19 mouse cellular contexts compared by ENCODE assay signal in the genomic region with DNA sequence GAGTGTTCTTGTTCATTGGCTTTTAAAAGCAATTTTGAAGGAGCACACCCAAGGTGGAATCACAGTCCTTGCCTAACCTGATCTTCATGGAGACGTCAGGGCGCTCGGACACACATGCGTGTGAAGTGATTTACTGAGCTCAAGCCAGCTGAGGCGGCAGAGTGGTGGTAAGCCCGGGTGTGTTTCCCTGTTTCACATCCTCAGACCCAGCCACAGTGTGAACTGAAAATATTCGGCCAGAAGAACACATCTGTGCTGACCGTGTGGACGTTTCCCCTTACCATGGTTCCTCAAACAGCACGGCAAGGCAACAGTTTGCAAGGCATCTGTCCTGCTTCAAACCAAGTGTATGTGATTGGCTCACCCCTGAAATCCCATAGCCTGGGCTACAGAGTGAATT.
DNase-seq lines count a peak whose midpoint lies in the region; ATAC-seq lines count a peak whose summit lies in the region.
"Had no signal": no experiment of that assay in that cellular context is flagged by ENCODE, and none has a peak within 500 bp of the region (broad histone marks: within the 10 kb centered on the region; RNA-seq: fewer than 3 reads in every experiment).

No protein-coding gene starts in this region.

- H3K27me3 ChIP-seq in intestine, embryonic 16.5 days (replicated peaks; ENCODE audit: control insufficient read depth, insufficient read depth, low read length) = no peaks in the 10 kb centered on the region
- H3K27me3 ChIP-seq: lung, embryonic 15.5 days had no signal

- peaks cover 6% of the 10 kb centered on the region; the same call in 1 of the 2 replicates for H3K4me1 ChIP-seq in intestine, embryonic 16.5 days (ENCODE audit: control insufficient read depth, insufficient read depth, low read length)

- 88% methylated on average over 10 of the region's 10 CpGs for WGBS in intestine, embryonic 16.5 days

- no peak overlapping the region for H3K27ac ChIP-seq in intestine, embryonic 16.5 days (ENCODE audit: low read length)
- H3K27ac ChIP-seq: forebrain, embryonic 13.5 days; hindbrain, postnatal 0 days; limb, embryonic 13.5 days; lung, embryonic 15.5 days had no signal

- no peak overlapping the region for H3K4me3 ChIP-seq in intestine, embryonic 16.5 days (ENCODE audit: low read length)
- H3K4me3 ChIP-seq: forebrain, embryonic 13.5 days; heart, embryonic 12.5 days; limb, embryonic 13.5 days; lung, embryonic 15.5 days had no signal

- H3K36me3 ChIP-seq in intestine, embryonic 16.5 days (ENCODE audit: control insufficient read depth, insufficient read depth, low read length) = no peaks in the 10 kb centered on the region
- H3K36me3 ChIP-seq: G1E; heart, embryonic 12.5 days; limb, embryonic 13.5 days; lung, embryonic 15.5 days had no signal

- no peak overlapping the region for H3K4me2 ChIP-seq in intestine, embryonic 16.5 days (ENCODE audit: low read depth, low read length)
- H3K4me2 ChIP-seq: forebrain, embryonic 13.5 days; heart, embryonic 12.5 days; limb, embryonic 13.5 days; lung, embryonic 15.5 days had no signal

- no peak overlapping the region for H3K9ac ChIP-seq in intestine, embryonic 16.5 days (ENCODE audit: low read depth, low read length)
- H3K9ac ChIP-seq: forebrain, embryonic 13.5 days; heart, embryonic 12.5 days; limb, embryonic 13.5 days; lung, embryonic 15.5 days had no signal

- DNase-seq in layer of hippocampus, adult 11-12 months (ENCODE audit: low spot score) = peak; percentile 37
- no peak for DNase-seq in layer of hippocampus, postnatal 25 days (ENCODE audit: extremely low spot score in 1 of 2, low spot score in 1 of 2)
- DNase-seq in right cerebral cortex, adult 18-20 months = peak; percentile 5
- DNase-seq in right cerebral cortex, postnatal 25 days = no peak
- peak; percentile 73 for DNase-seq in spleen, postnatal 36 days (ENCODE audit: low spot score in 2 of 2)
- no peak for DNase-seq in thymus, postnatal 25 days
- DNase-seq: cerebellum, postnatal 14 days; gastrocnemius, postnatal 36 days; heart, postnatal 36 days; kidney, adult 8-10 months had no signal

- ATAC-seq in granulocyte monocyte progenitor cell, adult 5-6 weeks (replicated peaks; ENCODE audit: poor library complexity, severe bottlenecking) = peak; percentile 88
- ATAC-seq in intestine, embryonic 16.5 days = no peak
- ATAC-seq: forebrain, embryonic 13.5 days; hindbrain, postnatal 0 days; midbrain, embryonic 16.5 days had no signal

- H3K9me3 ChIP-seq in intestine, embryonic 16.5 days (ENCODE audit: control insufficient read depth, low read length) = no peaks in the 10 kb centered on the region
- H3K9me3 ChIP-seq: forebrain, embryonic 13.5 days; heart, embryonic 12.5 days; limb, embryonic 13.5 days; lung, embryonic 15.5 days had no signal

Comparison
In these comparisons a context has a peak if more than half of its experiments do, and no peak if none do; other contexts are left out.
1. DNase-seq: peak in layer of hippocampus, adult 11-12 months (single experiment), right cerebral cortex, adult 18-20 months (single experiment) and spleen, postnatal 36 days (2 of 2); none in layer of hippocampus, postnatal 25 days (0 of 2), right cerebral cortex, postnatal 25 days (single experiment) and thymus, postnatal 25 days (single experiment).